Mouse (Mus musculus) lung, embryonic 14.5 days (tissue): ENCODE data around the gene Dis3l. TPM values are rescaled to one million over a fixed set of nuclear protein-coding genes. Genes with fewer than 3 reads are reported as not detected.

Experiments used
- ATAC-seq: fragments of 200-750 bp; cut with Nextera tagmentation; 2 replicates; pipeline ENCODE4 v1.8.0; 2017; ENCODE audit warnings: mild to moderate bottlenecking, moderate TSS enrichment, moderate library complexity; ENCODE audit not compliant: insufficient read depth
- DNase-seq: peaks from one replicate; pipeline ENCODE4 v3.0.0-alpha.2; 2015
- H3K27ac ChIP-seq: fragments of 300-500 bp; sonication (generic); 2 replicates; pipeline ENCODE4 v1.5.1; 2014; ENCODE audit warnings: low read depth, mild to moderate bottlenecking, moderate library complexity
- H3K27me3 ChIP-seq: fragments of 300-500 bp; sonication (generic); 2 replicates; pipeline ENCODE4 v1.6.1; 2014; ENCODE audit warnings: low read length, control low read depth; ENCODE audit not compliant: insufficient read depth
- H3K36me3 ChIP-seq: fragments of 300-500 bp; sonication (generic); 2 replicates; pipeline ENCODE4 v1.6.1; 2014; ENCODE audit warnings: control low read depth; ENCODE audit not compliant: insufficient read depth
- H3K4me1 ChIP-seq: fragments of 300-500 bp; sonication (generic); 2 replicates; pipeline ENCODE4 v1.6.1; 2014; ENCODE audit warnings: antibody characterized with exemption, control low read depth; ENCODE audit not compliant: insufficient read depth
- H3K4me2 ChIP-seq: fragments of 300-500 bp; sonication (generic); 2 replicates; pipeline ENCODE4 v1.6.1; 2014; ENCODE audit warnings: mild to moderate bottlenecking
- H3K4me3 ChIP-seq: fragments of 300-500 bp; sonication (generic); 2 replicates; pipeline ENCODE4 v1.5.1; 2014; ENCODE audit warnings: low read depth, low read length
- H3K9ac ChIP-seq: fragments of 300-500 bp; sonication (generic); 2 replicates; pipeline ENCODE4 v1.6.1; 2014
- H3K9me3 ChIP-seq: fragments of 300-500 bp; sonication (generic); 2 replicates; pipeline ENCODE4 v1.6.1; 2016; ENCODE audit warnings: low read depth, low read length, control low read depth
- CTCF ChIP-seq: IDR thresholded peaks from 2 replicates; pipeline ENCODE4 v1.5.1; 2016; ENCODE audit warnings: antibody characterized with exemption, low read depth
- WGBS: fragments of 180-500 bp; shearing (Covaris S2); extraction: QIAGEN DNeasy Blood & Tissue Kit; methylation state at CpG from one replicate; pipeline ENCODE4 v1.1.7; 2014; 5-methylcytosine and 5-hydroxymethylcytosine counted together
- polyA plus RNA-seq: library from polyadenylated mRNA; unstranded; fragments of >200 nt; fragmentation: Nextera tagmentation; extraction: Ambion mirVana; gene quantifications from 2 replicates; pipeline ENCODE4 v1.2.1, GENCODE M21; 2014

Gene Dis3l
- polyA plus RNA-seq, result 24.0 and 24.6 TPM in 2 replicates

DNA sequence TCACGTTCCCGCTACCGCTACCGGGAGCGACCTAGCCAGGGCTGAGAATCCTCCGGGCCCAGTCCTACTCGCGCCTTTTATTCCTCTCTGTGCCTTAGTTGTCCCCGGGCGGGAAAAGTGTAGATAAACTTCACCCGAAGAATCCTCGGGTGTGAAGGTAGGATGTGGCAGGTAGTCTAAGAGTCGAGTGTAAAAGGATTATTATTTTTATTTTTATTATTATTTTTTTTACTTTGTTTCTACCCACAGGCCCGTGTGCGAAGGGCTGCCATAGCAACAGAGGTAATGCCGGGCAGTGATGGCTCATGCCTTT, at the start of gene Dis3l:
Dis3l (minus strand) TSS at position 35 of the 313 bp plus-strand sequence.
- TF ChIP-seq CTCF, result no peak
- Histone ChIP-seq H3K27me3 (no peaks in the 10 kb centered on the region), H3K27ac (peak within 1 kb of the TSS; percentile 100), H3K9me3 (no peaks in the 10 kb centered on the region), H3K4me1 (peaks cover 8% of the 10 kb centered on the region; the same call in 1 of the 2 replicates), H3K36me3 (peaks cover 13% of the 10 kb centered on the region; the same call in 1 of the 2 replicates), H3K9ac (peak within 1 kb of the TSS; percentile 99), H3K4me3 (peak within 1 kb of the TSS; percentile 67), H3K4me2 (peak within 1 kb of the TSS; percentile 86)
- 7% methylated on average over 16 of the region's 16 CpGs for WGBS
- no peak for ATAC-seq
- DNase-seq, result no peak

DNA sequence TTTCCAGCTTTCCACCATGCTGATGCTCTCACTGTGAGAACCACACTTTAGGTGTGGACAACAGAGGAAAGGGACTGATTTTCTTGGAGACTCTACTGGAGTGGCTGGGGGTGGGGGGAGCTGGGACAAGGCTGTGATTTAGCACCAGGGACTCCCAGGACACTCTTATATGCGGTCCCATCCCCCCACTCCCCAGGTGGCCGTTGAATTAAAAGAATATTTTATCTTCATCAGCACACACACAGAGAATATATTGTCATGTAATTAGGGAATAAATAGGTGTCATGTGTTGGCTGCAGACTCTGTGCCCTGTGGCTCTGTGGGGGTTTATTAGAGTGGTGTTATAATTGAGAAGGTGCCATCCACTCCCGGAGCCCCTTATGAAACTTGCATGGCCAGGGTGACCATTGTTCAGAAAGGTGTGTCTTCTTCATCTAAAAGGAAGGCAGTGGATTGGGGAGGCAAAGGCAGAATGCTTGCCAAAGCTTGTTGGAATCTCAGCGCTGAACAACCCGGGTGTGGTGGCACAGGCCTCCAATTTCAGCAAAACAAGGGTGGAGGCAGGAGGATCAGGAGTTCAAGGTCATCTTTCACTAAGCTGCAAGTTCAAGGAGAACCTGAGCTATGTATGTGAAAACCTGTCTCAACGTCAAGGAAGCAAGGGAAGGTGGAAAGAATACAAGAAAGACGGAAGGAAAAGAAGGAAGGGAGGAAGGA, 48.6 kb upstream of the Dis3l start:
- Histone ChIP-seq H3K27ac (no peak overlapping the region), H3K4me2 (no peak overlapping the region), H3K27me3 (peaks cover 39% of the 10 kb centered on the region), H3K4me3 (no peak overlapping the region), H3K9me3 (no peaks in the 10 kb centered on the region), H3K36me3 (no peaks in the 10 kb centered on the region), H3K4me1 (no peaks in the 10 kb centered on the region; the same call in 1 of the 2 replicates), H3K9ac (no peak overlapping the region)
- TF ChIP-seq CTCF, result no peak
- WGBS, result 62% methylated on average over 7 of the region's 7 CpGs
- ATAC-seq (no peak), DNase-seq (no peak)

DNA sequence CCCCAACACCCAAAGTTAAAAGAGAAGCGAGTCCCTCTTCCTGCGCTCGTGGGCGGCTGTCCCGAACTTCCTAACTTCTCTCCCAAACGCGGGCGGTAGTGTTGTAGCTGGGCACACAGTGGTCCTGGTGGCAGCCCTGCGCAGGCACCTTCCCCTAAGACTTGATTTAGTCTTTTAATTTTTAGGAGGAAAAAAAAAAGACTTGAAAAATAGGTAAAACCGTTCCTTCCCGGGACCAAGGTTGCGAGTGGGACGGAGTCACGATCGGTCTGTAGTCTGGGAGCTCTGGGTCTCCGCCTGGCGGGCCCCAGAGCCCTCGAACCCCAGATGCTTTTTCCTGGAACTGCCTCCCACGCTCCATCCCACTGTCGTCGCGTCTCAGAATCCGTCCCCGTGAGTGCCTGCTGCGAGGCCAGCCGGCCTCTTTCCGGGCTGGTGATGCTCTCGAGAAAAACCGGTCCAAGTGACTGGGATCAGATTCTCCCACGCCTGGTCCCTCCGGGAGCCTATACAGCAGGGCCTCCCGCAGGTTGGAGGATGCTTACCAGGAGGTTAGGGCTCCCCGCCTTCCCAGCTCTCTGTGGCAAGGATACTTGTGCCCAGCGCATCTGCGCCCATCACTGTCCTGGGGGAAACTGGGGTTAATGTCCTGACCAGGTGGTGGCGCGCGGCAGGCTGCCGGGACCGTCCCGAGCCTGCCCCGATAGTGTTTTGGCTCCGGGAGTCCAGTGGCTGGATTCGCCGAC, 45.6 kb upstream of the Dis3l start:
- Histone ChIP-seq H3K27ac (no peak overlapping the region), H3K36me3 (no peaks in the 10 kb centered on the region), H3K9ac (peak overlapping the region; percentile 47; the same call in 1 of the 2 replicates), H3K4me2 (peak overlapping the region; percentile 99), H3K4me3 (peak overlapping the region; percentile 54), H3K4me1 (no peaks in the 10 kb centered on the region), H3K9me3 (no peaks in the 10 kb centered on the region), H3K27me3 (peaks cover 46% of the 10 kb centered on the region)
- WGBS, result 2% methylated on average over 45 of the region's 45 CpGs
- no peak for TF ChIP-seq CTCF
- DNase-seq, result peak; percentile 16
- ATAC-seq, result no peak

DNA sequence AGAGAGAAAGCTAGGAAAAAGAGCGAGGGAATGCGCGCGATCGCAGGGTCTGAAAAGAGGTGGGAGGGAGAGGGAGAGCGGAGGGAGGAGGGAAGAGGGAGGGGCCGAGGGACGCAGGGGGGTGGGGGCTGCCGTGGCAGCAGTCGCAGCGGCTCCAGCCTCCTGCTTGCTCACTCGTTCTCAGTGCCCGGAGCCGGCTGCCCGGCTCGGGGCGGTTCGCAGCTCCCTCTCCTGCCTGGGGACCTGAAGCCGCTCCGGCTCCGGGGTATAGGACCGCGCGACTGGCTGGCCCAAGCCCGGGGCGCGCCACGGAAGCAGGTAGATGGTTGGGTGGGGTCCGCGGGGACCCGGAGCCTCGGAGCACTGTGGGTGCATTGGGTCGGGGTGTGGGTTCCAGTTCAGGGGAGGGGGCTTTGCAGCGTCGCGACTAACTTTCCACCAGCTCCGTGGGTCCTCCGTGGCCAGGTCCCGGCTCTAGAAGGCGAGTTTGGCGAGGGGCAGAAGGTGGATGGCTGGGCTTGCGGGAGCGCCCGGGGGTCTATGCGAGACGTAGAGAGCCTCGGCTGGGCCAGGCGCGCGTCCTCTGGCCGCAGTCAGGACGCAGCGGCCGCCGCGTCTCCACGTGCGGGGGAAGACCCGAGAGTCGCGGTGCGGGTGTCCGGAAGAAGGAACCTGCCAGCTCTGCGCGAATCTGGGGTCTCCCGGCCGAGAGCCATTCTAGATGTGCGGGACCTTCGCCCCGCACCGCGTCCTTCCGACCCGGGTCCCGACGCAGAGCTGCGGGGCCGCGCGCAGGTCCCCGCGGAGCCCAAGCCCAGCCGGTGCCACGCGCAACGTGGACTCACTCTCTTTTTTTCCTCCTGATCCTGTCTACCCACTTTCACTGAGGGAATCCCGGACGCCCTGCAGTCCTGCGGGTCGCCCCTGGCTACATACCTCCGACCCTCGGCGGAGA, 44.7 kb upstream of the Dis3l start, which contains the start of gene Megf11:
Megf11 (plus strand) TSS at position 116 of the 955 bp plus-strand sequence.
- Histone ChIP-seq H3K36me3 (no peaks in the 10 kb centered on the region), H3K27me3 (peaks cover 46% of the 10 kb centered on the region), H3K9me3 (no peaks in the 10 kb centered on the region), H3K4me2 (peak within 1 kb of the TSS; percentile 99), H3K27ac (no peak within 1 kb of the TSS), H3K9ac (peak within 1 kb of the TSS; percentile 47), H3K4me1 (no peaks in the 10 kb centered on the region), H3K4me3 (peak within 1 kb of the TSS; percentile 54)
- WGBS, result under 1% methylated on average over 93 of the region's 93 CpGs
- ATAC-seq (peak; percentile 78), DNase-seq (peak; percentile 70)
- TF ChIP-seq CTCF, result no peak

DNA sequence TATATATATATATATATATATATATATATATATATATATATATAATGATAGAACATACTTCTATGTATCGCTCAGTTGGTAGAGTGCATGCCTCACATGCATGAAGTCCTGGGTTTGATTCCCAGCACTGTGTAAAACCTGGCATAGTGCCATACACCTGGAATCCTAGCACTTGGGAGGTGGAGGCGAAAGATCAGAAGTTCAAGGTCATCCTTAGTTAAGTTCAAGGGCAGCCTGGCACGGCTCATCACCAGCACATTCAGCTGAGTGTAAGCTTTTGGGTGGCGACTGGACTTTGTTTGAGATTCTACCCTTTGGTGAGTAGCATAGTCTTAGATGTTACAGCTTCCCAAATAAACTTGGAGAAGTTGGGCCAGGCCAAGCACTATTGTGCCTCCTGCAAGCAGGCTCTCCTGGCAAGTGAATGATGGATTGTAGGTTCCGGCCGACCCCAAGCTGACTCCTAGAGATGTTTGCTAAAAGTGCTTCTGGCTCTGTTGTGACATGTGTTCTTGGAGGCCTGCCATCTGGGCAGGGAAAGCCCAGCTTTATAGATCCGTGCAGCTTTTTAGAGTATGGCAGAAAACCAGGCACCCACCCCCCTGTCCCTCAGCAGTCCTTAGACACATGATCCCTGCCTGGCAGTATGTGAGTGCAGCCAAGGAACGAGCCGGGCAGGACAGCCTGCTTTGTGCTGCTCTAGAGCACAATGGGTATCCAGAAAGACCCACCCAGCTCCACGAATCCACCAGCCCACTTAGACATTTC, 42.1 kb upstream of the Dis3l start:
- Histone ChIP-seq H3K27ac (no peak overlapping the region), H3K27me3 (peaks cover 41% of the 10 kb centered on the region), H3K4me1 (no peaks in the 10 kb centered on the region), H3K9me3 (no peaks in the 10 kb centered on the region), H3K4me3 (no peak overlapping the region), H3K36me3 (no peaks in the 10 kb centered on the region), H3K4me2 (peak overlapping the region; percentile 10; the same call in 1 of the 2 replicates), H3K9ac (no peak overlapping the region)
- whole genome bisulfite sequencing, result 23% methylated on average over 10 of the region's 10 CpGs
- peak; percentile 81 for DNase-seq
- TF ChIP-seq CTCF, result no peak
- ATAC-seq, result peak; percentile 84

DNA sequence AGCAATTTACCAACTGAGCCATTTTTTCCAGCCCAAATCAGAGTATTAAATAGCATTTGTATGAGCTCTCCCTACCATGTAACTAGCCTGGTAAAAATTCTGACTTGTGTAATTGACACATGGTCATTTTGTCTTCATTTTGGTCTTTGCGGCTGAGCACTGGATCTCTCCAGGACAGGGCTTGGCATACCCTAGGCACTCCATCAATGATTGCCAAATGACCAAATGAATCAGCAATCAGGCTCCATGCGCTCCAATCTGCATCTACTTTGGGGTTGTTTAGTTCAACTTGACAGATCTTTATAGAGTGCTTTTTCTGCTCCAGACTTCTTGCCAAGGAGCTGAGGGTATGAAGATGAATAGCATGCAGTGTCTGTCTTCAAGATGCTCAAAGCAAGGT, 35.3 kb upstream of the Dis3l start:
- H3K9ac ChIP-seq, result no peak overlapping the region
- H3K27ac ChIP-seq, result no peak overlapping the region

More for the DNA sequence above, 35.3 kb upstream of the Dis3l start:
- Histone ChIP-seq H3K27me3 (no peaks in the 10 kb centered on the region), H3K9me3 (no peaks in the 10 kb centered on the region), H3K4me3 (no peak overlapping the region), H3K4me2 (no peak overlapping the region), H3K4me1 (no peaks in the 10 kb centered on the region), H3K36me3 (no peaks in the 10 kb centered on the region)
- TF ChIP-seq CTCF, result no peak
- ATAC-seq (no peak), DNase-seq (no peak)
- 77% methylated on average over 2 of the region's 2 CpGs for WGBS
